Mouse (Mus musculus) layer of hippocampus, adult 9-11 months (tissue): Measurements from ENCODE around the gene Lmna.
A peak's percentile ranks its signal among the peaks of the same experiment; 100 is the strongest.

Source experiments
- DNase-seq: peaks from one replicate; pipeline ENCODE4 v3.0.0; 2022

The Lmna gene

DNA sequence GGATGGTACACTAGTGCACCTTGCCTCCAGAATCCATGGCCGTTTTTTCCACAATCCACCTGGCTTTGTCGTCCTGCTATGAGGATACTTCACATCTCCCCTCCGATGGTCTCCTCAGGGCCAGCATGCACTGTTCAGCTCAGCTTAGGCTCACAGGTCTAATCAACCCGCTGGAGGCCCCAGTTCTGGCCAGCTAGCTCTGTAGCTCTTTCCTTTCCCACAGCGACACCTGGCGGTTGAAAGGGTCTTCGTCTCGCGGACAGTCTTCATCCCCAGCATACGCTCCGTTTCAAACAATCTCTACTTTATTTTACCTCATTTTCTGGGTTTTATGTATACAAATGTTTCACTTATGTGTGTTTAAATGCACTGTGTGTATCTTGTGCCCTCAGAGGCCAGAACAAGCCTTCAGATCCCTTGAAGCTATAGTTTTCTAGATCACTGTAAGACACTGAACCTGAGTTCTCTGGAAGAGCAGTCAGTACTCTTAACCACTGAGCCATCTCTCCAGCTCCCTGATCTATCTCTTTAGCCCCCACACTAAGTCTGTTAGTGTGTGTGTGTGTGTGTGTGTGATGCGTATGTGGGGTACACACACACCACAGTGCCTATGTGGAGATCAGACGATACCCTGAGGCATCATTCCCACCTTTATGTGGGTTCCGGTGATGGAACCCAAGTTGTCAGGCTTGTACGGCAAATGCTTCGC lies 42.5 kb downstream of the Lmna start:
- peak; percentile 80 for DNase-seq

DNA sequence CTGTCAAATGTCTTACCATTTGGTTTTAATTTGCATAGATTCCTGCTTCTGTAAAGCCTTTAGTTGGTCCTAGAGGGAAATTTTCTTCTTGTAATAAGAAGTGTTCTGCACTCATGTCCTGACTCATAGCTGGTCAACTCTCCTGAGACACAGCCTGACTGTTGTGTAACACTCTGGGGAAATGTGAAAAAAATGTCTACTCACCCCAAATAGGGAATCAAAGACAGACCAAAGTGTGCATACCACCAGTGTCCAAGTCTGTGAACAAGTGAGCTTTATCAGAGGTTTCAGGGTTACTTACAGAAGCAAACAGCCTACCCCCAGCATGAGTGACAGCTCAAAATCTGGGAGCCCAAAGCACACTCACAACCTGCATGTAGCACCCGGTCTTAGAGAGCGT lies 44.6 kb downstream of the Lmna start:
- DNase-seq: no peak

DNA sequence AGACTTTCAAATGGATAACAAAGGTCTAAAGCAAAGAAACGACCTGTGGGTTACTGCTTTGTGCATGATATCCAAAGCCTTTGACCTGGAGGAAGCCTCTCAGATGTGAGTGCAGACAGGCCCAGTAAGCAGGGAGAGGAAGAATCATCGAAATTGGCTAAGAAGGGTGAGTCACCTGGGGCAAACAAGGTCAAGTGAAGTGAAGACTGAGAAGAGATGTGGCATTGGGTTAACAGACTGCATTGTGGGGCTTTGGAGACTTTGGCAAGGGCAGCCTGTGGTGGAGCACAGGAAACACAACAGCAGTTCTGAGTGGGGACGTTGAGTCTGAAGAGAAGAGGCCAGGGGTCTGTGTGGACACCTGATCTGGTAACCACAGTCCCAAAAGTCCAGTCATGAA lies 45.3 kb downstream of the Lmna start:
- no peak for DNase-seq

DNA sequence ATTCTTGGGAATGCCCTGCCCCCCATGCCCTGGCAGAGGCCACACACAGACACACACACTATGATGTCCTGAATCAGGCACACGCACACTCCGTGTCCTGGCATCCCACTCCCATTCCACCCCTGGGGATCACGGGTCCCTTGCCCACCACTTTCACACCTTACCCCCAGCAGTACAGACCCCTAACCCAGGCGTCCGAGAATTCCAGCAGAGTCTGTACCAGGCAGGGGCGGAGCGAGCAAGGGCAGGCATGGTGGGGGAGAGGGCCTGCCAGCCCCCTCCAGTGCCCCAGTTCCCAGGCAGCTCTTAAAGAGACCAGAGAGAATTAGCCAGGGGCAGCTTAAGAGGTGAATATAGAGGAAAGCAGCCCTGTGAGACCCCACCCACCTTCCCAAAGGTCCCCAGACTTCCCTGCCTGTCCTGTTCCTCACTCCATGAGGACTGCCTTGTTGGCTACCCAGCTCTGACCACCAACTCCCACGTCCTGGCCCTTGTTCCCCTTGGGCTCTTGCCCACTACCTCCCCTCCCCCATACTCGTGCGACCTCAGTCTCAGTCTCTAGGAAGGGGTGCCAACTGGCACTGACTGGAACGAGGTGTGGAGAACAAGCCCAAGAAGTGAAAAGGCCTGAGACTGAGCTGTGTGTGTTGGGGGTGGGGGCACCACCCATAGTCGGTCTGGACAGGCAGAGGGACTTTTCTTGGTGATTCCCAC lies 48.6 kb downstream of the Lmna start, which contains the start of gene Sema4a:
Gene Sema4a, minus strand, starts transcription at position 200 of the 714 bp plus-strand sequence.
- no peak for DNase-seq

DNA sequence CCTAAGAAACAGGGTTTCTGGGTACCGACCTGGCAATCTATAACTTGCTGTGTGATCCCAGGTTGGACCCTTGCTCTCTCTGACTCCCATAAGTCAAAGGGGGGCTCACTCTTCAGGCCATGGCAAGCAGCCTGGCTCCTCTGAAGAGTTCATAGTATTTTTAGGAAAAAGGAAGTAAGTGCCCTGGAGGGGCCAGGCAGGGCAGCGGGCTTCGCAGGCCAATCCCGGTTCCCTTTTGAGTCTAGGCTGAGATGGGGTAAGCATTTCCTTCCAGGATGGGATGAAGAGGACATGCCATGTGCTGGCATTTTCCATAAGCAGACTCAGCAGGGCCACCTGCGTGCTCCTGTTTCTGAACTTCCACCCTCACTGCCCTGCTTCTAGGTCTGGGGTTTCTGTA lies 49.7 kb downstream of the Lmna start:
- no peak for DNase-seq

DNA sequence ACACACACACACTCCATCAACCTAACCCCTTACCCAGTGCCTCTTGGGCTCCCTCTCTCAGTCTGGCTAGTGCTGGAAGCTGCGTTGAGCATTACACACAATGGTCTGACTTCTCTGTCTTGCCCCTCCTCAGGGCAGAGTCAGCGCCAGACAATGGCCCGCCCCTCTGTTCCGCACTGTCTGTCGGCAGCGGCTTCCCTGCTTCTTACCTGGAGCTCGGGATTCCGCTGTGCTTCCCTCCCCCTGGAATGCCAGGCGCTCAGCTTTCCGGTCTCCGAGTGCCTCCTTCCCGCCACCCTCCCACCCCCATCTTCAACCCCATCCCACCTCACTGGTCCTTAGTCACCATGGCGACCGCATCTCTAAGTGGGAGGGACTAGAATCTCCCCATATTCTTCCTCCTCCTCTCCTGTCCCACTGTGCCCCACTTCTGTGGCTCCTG lies 51.0 kb downstream of the Lmna start:
- DNase-seq: peak; percentile 45

DNA sequence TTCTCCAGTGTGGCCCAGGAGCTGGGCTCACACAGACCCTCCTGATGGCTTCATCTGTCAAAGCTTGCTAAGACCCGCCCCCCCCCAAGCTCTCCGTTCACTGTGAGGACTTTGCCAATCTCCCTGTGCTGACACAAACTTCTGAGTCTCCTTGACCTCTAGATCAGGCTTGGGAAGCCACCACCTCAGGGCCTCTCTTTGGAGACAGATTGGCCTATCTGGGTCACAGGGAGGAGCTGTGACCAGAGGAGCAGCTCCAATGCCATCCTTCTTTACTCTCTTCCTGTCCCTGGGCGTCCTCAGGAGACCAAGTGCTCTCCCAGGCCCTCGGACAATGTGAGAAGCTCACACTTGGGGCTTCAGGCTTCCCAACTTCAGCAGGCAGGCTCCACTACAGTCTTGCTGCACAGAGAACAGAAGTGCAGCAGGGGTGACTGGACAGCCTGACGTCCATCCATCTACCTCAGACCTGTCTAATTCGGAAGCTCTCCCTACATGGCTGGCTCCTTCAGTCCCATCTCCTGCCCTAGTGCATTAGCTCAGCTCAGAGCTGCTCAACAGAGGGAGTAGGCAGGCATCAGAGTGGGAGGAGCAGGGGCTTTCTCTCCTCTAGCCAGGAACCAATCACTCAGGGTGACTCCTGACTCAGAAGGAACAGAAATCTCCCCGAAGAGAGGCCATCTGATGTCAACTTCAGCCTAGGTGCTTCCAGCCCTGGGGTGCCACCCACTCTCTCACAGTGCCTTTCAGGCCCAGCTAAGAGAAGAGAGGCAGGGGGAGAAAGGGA lies 52.8 kb downstream of the Lmna start:
- no peak for DNase-seq

DNA sequence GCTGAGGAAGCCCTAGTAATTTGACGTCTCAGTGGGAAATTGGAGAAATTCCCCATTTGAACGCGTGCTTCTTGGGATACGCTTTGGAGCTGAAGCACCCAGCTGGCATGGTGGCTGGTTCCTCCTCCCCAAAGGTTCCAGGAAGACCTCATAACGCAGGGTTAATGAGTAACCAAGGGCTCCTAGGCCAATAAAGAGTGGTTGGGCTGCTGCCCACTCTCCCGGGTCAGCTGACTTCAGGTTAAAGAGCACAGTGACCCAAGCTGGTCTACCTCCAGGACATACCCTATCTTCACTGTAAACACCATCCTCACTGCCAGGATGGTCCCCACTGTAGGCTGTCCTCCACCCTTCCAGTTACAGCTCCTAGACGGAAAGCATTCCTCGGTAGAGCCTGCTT lies 53.4 kb downstream of the Lmna start:
- DNase-seq: no peak

DNA sequence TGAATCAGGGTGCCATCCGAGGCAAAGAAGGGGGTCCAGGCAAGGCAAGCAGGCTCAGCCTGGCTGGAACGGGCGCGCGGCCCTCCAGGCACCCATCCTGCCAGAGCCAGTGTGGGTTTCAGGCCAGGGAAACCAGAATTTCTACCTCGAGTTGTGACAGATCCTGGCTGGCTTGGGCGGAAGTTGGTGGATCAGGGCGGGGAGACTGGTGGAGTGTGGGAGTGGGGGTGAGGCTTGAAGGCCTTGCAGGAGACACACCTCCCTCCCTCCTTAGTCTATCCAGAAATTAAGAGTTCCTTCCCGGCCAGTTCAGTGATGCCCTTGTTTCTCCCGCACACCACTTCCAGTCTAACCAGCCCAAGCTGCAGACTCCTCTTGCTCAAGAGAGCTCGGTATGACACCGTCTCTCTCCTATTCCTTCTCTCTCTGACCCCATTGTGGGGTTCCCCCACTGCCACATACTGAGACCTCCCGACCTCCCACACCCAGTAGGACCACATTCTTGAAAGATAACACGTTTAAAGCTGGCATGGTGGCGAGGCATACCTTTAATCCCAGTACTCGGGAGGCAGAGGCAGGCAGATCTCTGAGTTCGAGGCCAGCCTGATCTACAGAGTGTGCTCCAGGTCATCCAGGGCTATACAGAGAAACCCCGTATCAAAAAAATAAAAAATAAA lies 54.0 kb downstream of the Lmna start:
- no peak for DNase-seq

DNA sequence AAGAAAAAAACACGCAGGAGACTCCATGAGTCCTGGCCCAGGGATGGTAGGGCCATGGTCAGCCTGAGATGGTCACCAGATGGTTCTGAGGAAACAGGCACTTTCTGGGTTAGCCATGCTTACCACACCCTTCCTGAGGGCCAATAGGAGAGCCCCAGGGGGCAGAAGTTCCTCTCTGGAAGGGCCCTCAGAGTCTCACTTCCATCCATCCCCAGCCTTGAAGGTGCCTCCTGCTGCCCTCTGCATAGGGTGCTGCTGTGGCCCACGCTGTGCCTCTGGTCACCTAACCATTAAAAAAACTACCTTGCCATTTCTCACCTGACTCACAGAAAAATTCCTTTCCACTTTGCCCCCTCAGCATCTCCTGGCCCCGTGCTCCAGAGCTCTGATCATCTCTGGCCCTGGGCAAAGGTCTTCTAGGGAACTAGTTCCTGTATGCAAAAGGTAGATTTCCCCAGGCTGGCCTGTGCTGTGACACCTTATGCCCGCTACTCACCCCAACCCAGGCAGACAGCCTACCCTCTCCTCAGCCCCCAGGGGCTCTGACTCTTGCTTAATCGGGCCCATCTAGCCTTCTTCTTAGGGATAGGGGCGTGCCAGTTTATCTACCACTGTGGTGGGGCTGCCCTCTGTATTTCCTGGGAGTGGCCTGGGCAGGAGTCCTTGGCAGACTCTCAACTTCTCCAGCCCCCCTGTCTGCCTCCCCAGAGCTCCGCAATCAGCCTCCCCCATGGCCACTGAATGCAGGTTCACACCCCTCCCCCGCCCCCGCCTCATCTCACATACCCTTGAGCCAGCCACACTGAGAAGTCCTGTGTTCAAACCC lies 54.8 kb downstream of the Lmna start:
- DNase-seq: no peak

DNA sequence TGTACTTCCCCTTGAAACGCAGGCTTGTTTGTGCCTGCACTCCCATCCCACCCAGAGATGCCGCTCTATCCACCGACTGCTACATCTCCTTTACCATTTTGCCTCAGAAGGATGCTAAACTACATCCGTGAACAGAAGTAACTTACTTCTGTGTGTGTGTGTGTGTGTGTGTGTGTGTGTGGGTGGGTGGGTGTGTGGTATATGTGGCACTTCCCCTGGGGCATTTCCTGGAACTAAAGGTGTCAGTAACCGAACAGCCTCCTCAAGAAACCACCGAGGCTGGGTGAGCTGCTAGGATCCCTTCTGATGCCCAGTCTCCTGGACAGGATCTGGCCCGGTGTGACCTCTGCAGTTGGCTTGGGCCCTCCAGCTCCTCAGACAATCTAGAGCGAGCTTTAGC lies 55.8 kb downstream of the Lmna start:
- DNase-seq: no peak

DNA sequence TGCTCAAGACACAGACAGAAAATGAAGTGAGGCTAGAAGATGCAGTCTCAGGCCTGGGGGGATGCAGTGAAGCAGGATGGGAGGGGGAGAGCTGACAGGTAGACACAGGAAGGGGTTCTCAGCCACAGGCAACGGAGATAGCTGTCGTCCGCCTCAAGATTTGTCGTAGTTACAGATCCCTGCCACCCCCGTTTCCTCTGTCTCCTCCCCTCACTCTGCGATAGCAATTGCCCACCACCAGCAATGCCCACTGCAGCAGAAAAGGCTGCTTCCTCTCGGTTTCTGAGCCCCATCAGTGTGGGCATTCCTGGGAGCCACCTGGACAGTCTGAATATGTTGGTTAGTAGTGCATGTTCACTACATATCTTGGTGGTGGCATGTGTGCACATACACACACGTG lies 56.4 kb downstream of the Lmna start:
- DNase-seq: no peak

DNA sequence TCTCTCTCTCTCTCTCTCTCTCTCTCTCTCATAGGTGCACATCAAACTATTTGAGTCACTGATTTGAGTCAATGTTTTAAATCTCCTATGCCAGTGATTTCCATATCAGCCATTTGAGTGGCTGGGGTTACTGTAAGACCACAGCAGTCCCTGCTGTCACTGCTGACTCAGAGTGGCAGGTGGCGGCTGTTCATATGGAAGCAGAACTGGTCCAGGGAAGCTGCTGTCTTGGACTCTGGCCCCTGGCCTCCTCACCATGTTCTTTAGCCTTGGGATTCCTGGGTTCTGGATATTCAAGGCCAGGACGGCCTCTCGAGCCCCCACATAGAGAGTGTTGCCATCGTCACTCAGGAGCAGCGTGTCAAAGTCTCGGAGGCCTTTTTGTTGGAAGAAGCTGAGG lies 57.0 kb downstream of the Lmna start:
- DNase-seq: no peak

DNA sequence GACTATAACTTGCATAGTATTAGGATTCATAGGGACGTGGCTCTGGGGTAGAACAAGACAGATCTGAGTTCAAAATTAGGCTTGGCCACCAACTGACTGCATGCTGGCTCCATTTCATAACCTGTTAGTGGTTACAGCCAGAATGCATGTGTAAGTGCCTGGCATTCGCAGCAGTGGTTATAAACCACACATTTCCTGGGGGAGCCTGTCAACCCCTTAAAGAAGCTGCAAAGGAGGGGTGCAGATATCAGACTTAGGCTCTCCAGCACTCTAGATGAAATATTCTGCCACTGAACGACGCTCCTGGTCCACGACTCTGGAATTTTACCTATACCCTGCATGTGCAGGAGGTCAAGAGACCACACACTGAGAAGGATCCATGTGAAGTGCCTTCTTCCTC lies 57.5 kb downstream of the Lmna start:
- DNase-seq: no peak

DNA sequence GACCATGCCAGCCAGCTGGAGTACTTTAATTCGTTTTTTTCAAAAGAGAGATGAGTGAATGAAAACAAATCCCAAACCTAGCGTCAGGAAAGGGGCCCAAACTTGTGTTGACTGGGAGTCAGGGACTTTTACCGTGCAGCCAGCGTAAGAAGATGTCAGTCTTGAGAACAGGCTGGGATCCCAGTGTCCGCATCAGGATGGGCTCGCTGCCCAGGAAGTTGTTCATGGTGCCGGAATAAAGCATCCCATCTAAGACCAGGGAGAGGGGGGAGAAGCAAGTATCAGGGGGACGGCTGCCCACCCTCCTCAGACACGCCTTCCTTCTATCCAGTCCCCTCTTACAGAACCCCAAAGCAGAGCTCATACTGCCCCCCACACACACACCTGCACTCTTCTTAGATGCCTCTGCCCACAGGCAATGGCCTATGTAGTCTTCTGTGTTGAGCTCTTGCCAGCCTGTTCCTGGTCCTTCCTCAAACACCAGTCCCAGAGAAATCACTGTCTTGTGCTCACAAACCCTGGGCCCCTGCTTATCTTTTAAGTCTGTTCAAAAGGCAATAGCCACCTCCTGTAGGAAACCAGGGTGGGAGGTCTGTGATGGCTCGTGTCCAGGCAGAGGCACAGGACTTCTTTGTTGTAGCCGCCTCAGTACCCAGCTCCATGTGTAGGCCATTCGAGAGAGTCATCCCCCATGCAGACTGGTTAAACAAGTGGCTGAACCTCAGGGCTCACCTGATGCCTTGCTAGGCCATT lies 59.2 kb downstream of the Lmna start:
- DNase-seq: no peak

DNA sequence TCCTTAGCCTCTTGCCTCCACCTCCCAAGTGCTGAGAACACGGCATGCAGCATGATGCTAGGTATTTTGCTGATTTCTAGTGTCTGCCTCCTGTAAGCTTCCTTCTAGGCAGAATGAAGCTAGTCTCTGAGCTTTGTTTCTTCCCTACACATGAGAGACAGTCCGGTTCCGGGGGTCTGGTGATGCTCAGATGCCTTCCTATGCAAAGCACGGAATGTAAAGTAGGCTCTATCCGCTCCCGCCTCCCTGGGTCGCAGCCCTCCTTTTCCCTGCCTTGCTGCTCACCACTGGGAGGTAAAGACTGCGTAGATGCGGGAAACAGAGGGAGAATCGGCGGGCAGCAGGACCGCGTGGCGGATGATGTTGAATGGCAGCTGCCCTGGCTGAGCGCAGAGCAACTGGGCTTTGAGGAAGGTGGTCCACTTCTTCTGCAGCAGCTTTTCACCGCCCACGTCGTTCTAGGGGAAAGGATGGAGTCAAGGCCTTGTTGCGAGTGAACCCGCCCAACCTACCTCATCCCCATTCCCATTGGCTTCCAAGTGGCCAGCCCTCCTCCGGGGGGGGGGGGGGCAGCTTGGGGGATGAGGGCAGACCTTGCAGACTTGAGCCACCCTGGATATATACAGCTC lies 60.2 kb downstream of the Lmna start:
- no peak for DNase-seq

DNA sequence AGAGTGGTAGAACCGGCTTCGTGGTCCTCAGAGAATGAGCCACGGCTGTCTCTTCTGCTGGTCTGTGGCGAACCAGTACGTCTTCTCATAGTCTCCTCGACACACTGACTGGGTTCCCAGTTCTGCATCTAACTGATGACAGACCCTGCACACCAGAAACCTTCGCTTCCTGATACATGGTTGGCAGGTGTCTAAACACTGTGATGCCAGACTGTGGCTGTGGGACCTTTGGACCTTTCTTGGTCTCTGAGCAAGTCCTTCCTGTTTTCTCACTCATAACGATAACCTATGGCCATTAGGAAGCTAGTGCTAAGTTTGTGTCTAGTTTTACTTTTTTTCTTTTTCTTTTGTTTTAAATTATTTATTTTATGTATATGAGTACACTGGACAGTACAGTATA lies 61.3 kb downstream of the Lmna start:
- no peak for DNase-seq

DNA sequence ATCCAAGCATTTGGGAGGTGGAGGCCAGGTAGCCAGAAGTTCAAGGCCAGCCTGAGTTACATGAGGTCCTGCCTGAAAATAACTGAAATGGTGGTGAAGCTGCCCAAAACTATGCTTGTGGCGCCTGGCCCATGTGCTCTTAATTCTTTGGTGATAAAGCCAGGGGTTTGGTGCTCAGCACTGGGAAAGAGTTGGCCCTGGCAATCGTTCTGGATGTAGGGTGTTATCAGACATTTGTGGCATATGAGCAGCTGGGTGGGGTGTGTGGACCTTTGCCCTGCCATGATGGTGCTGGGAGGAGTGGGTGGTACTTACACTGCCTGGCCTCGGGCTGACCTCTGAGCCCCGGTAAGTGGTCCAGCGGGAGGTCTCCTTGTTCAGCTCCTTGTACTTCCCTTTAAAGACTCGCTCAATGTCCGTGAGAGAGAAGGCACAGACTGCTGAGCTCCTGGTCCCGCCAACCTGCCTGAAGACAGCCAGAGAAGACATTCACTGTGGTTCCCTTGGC lies 62.0 kb downstream of the Lmna start:
- no peak for DNase-seq

DNA sequence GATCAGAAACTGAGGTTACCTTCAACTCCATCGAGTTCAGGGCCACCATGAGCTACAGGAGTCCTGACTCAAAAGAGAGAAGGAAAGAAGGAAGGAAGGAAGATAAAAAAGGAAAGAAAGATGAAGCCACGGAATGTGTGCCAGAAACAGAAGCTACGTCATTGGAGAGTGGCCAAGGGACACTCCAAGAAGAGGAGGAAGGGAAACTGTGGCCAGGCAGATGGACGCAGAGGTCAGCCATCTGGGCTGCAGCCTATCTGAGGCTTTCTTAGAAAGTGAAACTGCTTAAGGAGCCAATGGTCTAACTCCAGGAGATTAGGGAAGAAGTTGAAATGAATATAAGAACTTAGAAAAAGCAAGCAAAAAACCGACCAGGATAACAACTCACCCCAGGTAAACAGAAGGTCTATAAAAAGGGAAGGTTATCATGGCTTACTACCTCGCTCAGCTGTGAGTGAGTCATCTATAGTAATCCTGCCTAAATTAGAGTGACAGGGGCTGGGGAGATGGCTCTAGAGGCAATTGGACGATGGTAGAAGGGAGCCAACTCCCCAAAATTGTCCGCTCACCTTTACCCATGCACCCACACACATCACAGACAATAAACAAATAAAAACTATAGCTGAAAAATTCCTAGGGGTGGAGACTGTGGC lies 63.2 kb downstream of the Lmna start:
- DNase-seq: peak; percentile 53

DNA sequence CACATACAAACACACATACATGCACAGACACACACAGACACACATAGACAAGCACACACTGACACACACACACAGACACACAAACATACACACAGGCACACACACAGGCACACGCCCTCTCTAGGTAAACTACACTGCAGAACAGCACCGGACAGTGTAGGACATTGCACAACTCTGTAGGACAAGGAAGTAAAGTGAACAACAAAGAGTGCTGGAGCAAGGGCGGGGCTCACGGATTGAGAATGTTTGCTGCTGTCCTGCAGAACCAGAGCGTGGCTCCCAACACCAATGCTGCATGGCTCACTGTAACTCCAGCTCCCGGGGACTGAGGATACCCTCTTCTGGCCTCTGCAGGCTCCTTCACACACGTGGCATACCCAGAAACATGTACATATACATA lies 66.9 kb downstream of the Lmna start:
- DNase-seq: no peak
